Mouse (Mus musculus) kidney, adult 9 months (tissue): ENCODE measurements around the gene Rgs2.
A peak's percentile ranks its signal among the peaks of the same experiment; 100 is the strongest.

Experiments
- DNase-seq: peaks from one replicate; pipeline ENCODE4 v3.0.0; 2022

The Rgs2 gene

GRCm38 (mm10) chr1:143982765-143983312 is 21.1 kb downstream of the Rgs2 start:
- no peak for DNase-seq

- DNase-seq, result no peak
Observed at GRCm38 (mm10) chr1:143982085-143982764, 21.7 kb downstream of the Rgs2 start.

DNA sequence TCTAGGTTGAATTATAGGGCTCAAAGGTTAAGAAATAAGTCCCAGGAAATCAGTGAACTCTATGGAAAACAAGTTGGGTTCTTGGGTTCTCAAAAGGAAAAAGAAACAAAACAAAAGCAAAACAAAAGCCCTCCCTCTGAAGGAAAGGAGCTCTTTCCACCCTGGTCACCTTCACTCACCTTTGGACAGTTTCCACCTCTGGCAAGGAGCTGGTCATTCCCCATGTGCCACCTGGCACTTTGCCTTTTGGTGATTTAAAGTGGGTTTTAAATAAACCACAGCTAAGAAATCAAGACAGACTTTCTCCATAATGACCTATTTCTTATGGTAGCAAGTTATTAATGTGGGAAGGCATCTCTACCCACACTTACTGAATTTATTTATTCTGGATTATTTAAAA is 23.1 kb downstream of the Rgs2 start:
- DNase-seq, result peak; percentile 52

DNA sequence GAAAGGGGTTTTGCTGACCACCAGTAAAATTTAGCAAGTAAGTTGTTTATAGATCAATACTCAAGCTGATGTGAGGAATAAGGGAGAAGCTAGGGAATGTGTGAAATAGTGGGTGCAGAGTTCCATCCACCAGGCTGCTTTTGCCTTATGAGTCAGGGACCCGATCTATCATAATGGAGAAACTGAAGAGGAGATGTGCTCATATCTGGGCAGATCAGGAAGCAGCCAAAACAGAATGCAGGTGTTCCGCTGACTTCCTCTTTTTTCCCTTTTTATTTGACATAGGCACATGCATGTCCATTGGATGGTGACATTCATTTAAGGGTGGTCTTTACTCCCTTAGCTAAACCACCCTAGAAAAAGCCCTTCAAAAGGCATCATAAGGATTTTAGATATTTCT is 29.3 kb downstream of the Rgs2 start:
- no peak for DNase-seq

DNA sequence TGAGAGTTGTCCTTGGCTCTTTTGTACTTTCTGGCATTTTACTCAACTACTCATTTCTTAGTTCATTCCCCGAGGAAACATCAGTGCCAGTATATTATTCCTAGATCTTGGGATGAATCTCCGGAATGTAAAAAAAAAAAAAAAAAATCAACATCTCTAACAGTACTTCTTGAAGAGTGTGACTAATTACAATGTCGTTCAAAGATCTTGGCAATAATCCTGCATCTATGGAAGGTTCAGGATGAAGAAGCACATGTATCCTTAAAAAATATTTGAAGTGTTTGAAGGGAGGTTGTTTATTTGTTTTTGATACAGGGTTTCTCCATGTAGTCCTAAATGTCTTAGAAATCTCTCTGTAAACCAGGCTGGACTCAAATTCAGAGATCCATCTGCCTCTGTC is 41.7 kb downstream of the Rgs2 start:
- DNase-seq, result no peak

DNA sequence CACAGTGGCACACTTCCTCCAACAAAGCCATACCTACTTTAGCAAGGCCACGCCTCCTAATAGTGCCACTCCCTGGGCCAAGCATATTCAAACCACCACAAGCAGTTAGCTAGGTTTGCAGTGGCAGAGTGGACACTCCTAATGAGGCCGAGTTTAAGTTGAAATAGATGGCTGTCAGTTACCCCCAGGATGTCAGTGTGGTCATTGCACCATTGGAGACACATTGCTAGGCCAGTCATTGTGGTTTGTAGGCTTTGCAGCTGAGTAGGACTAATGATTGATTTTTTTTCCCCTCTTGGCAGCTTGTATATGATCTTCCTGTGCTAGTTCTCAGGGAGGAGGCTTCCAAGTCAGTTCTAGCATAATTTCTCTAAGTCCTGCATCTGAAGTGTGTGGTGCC is 43.6 kb downstream of the Rgs2 start:
- no peak for DNase-seq

- DNase-seq, result no peak
Observed at GRCm38 (mm10) chr1:143956090-143956489, 47.9 kb downstream of the Rgs2 start.

DNA sequence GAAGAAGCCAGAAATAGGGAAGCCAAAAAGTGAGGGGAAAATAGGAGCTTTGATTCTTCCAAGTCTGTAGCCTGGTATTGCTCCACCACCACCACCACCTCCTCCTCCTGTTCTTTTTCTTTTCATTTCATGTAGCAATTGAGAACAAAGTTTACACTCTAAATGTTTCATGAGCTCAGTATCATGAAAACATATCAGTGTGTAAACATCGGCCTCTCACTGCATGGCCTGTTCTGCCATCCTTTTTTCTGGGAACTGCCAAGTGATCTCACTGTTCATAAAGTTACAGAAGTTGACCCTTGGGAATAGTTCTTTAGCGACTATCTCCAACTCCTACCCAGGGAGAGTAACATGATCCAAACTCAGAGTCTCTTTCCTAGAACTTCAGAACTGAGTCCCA is 51.1 kb downstream of the Rgs2 start:
- DNase-seq, result no peak
